Mouse (Mus musculus) frontal cortex, postnatal 14 days (tissue): ENCODE results near the gene Gpr182.
"Not testable (repeated sequence)": the region's sequence is repeated elsewhere in the genome, so short reads cannot be mapped to it uniquely, and the experiment has no call there.

Source experiments
- DNase-seq, 2 experiments: peaks; one replicate each; pipeline ENCODE4 v3.0.0; 2022; ENCODE audit warnings: low spot score in 2 of 2

Gpr182 gene

DNA sequence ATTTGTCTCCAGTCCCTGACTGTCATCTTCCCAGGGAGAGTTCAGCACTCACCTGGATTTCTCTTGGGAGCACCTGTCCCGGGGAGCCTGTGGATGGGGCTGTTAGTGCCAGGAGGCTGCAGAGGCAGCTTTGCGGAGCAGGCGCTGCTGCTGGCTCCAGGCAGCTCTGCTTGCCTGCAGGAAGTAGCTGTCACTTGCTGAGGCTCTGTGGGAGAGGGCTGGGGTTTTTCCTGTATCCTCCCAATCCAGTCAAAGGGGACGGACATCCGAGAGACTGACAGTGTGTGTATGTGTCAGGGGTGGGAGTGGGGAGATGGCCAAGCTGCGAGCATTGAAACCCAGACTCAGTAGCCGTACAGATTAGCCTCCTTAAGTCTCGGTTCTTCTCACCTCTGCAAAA lies at the start of gene Gpr182:
Gene Gpr182, minus strand, starts transcription at position 185 of the 400 bp plus-strand sequence.
- no peak for DNase-seq

DNA sequence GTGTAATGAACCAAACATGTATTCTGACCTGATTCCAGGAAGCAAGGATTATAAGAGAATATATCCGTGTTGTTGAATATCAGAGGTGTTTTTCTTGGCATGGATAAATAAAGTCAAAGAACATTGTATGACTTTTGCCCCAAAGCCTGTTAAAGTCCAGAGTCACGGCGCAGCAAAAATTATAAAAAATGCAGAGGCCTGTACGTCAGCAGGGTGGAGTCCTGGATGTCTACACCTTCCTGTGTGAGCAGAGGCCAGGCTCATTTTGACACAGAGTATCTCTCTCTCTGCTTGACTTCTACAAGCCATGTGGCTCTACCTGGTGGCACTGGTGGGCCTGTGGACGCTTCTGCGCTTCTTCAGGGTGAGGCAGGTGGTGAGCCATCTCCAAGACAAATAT lies 49.4 kb upstream of the Gpr182 start, which contains the start of gene Rdh16:
Gene Rdh16, plus strand, starts transcription at position 262 of the 400 bp plus-strand sequence.
- no peak for DNase-seq

DNA sequence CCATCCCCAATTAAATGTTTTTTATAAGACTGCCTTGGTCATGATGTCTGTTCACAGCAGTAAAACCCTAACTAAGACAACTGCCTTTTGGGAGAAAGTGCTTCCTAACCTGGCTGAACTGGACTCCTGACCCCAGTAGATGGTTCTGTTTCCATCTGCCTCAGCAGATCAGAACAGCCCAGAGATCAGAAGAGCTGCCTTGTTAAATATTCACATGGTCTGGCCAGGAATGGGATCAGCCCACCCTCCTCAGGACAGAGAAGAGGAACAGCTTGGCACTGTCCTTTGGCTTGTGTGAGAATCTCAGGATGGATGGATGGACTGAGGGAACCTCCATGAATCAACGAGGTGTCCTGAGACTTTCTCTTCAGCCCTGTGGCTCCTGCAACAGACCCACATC lies 47.8 kb upstream of the Gpr182 start:
- no peak for DNase-seq

DNA sequence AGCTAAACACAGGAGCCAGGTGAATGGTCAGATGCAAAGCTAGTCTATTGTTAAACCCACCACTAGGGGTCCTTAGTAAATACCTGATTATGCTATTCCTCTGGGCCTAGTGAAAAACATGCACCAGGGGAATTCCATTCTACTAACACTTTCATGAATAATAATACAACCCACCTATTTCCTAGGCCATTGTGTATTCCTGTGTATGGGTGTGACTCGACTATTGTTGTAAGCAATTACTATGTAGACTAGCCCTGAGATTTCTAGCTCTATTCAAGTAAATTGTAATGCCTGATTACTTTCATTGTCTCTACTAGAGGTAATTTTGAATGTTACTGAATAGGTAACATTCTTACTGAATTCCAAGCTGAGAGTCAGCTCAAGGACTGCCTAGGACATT lies 33.9 kb upstream of the Gpr182 start:
- not testable (repeated sequence) for DNase-seq

DNA sequence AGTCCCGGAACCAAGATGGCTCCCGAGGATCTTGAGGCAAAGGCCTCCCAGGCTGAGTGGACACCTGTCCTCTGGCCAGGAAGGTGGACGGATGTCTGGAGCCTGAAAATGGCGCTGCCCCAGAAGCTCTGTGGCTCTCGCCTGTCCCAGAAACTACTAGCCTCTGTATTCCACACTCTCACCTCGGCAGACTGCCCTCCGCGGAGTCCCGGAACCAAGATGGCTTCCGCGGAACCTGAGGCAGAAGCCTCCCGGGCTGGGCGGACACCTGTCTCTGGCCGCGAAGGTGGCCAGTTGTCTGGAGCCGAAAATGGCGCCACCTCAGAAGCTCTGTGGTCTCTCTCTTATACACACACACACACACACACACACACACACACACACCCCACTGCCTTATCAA lies 30.8 kb upstream of the Gpr182 start:
- DNase-seq, result not testable (repeated sequence)

DNA sequence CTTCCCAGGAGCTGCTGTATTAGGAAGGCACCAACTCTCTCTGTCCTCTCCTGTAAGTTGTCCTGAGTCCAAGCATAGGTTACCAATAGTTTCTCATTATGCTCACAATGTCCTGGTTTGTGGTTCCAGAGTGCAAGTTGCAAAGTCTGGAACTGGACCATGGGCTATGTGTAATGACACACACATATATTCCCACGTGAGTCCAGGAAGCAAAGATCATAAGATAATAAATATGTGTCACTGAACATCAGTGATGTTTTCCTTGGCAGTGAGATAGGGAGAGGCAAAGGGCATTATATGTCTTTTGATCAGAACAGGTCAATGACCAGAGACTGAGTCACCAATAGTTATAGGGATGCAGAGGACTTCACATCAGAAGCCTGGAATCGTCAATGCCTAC lies 24.5 kb upstream of the Gpr182 start, which contains the start of gene Rdh9:
Gene Rdh9, plus strand, starts transcription at position 376 of the 400 bp plus-strand sequence.
- DNase-seq, result no peak

DNA sequence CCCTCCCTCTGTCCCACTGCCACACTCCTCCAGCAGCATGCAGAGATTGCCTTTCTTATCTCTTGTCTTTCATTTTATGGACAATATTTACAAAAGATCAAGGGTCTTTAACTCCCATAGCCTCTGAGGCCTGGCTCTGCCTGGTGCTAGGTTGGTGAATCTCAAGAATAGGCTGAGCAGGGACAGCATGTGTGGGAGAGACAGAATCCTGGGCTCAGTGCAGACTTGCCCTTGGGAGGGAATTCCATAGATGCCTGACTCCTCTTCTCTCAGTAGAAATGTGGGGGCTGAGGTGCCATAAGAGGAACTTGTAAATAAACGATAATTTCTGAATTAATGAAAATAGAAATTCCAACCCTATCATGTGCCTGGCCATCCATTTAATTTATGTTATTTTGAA lies 15.0 kb upstream of the Gpr182 start:
- no peak for DNase-seq

DNA sequence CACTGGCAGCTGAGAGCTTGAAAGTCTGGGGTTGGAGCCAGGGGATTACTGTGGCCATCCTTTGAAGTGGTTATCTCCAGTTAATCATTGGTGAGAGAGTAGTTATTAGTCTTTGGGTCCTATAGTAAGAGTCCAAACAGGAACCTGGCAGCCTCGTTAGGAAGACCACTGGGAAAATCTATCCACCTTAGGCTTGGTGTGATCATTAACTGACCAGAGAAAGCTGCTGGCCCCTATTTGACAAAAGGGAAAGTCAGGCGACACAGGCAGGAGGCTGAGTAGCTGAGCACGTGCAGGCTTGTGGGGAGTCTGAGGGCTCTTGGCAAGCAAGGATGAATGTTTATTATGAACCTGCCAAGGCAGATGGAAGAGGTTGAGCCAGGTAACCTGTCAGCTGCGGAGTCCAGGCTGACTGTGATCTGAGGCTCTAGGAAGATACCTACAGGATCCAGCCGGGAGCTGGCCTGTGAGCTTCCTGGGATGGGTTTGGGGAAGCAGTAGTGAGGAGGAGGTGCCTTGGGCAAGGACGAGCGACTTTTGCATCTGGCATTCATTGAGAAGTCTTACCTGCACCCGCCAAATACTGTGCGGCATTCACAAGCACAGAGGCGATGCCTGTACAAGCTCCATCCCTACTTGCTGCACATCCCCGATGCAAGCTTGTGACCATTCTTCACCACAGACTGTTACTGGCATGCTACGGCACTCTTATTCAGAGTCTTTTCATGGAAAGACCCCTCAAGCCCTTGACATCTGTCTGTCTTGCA lies 12.6 kb upstream of the Gpr182 start:
- DNase-seq, result no peak

DNA sequence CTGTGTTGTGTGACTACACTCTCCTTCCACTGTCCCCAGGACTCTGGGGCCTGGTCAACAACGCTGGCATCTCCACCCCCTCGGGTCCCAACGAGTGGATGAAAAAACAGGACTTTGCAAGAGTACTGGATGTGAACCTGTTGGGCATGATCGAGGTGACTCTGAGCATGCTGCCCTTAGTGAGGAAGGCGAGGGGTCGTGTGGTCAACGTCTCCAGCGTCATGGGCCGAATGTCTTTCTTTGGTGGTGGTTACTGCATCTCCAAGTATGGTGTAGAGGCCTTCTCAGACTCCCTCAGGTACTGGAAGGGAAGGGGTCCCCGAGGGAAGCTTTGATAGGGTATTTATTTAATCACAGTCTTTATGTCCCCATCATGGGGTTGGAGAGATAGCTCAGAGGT lies 11.4 kb upstream of the Gpr182 start:
- DNase-seq, result not testable (repeated sequence)

DNA sequence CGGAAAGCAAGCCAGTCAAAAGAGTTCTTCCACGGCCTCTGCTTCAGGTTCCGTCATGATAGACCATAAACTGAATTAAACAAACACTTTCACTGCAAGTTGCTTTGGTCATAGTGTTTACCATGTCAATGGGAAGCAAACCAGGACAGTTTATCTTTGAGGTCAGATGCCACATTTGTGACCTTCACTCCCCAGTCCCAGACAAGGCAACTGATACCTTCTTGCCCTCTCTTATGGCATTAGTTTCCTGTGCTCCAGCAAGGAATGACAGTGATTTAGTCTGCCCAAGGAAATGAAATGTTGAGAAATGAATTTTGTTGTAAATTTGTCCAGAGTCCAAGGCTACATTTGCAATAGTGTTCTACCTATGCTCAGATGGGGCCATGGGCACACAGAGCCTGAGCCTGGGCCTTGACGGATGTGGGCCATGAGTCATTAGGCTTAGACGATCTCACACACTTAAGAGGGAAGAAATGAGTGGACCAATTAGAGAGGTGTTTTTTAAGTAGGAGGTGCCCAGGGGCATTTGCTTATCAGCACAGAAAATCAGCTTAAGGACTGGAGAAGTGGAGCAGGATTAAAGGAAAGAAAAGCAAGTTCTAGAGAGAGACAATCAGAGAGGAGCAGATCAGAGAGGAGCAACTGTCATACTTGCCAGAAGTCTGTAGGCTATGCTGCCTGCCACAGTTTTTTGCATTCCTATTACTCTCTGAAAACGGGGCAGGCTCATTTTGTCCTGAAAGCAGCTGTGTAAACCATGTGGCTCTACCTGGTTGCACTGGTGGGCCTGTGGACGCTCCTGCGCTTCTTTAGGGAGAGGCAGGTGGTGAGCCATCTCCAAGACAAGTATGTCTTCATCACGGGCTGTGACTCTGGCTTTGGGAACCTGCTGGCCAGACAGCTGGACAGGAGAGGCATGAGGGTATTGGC lies 7.9 kb upstream of the Gpr182 start, which contains the start of the genes Rdh1 and Rdh16f1:
Gene Rdh1, plus strand, starts transcription at position 541 of the 930 bp plus-strand sequence.
Gene Rdh16f1, plus strand, starts transcription at position 607 of the 930 bp plus-strand sequence.
- DNase-seq, result no peak

DNA sequence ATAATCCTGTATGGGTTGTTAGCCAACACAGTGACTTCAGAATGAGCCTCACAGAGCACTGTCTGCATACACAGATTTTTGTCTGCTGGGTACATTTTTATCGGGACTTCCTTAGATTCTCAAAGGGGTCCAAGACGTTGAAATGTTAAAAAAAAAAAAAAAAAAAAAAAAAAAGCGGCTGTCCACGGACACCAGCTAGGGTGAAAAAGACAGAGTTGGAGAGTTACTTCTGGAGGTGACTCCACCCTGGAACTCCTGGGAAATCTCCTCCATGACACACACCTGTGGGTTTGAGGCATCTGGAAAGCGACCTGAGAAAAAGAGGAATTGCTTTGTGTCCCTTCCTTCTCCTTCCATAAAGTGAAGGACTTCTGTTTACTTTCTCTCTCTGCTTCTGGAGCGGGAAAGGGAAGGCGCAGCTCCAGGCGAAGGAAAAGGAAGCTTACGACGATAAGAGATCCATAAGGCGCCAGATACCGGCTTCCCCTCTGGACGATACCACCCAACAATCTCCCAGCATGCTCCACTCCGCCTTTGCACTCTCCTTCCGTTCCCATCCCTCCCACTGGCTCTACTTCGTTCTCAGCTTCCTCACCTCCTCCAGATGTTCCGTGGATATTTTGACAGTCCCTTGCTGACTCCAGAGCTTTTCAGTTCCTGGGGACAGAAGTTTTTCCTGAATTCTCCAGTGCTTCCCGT lies 4.4 kb upstream of the Gpr182 start:
- DNase-seq, result no peak

DNA sequence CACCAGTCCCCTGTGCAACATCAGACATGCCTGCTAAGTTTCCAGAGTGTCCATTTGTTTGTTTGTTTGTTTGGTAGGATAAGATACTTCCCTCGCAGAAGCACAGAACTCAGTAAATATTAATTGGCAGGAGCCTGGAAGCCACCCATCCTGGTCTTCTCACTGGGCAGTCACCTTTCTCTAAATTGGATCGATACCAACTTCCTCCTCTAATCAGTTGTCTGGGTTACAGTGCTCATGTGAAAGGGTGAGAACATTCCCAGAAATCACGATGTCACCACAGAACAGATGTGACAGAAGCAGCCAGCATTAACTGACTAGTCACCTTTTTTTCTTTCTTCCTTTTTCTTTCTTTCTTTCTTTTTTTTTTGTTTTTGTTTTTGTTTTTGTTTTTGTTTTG lies 3.7 kb upstream of the Gpr182 start:
- no peak for DNase-seq

DNA sequence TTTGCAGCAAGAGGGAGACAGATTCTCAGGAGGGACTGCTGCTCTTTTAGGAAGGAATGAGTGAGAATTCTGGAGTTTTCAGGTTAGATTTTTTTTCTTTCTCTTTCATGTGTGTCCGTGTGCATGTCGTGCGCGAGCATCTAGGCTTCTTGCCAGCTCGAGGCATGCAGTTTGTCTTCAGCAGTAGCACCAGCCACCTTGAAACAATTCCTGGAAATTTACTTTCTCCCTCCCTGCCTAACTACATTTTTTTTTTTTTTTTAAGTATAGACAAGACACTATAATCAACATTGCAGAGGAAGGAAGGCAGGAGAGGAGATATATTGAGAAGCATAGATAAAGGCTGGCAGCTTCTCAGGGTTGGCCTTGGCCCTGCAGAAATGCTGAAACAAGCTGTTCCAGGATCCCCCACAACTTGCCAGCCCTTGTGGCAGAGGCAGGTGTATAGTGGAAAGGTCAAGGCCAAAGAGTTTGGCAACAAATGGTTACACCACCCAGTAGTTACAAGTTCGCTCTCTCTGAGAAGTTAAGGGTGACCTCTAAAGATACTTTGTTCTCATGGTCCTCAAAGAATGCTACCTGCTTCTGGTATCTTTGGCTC lies 3.1 kb upstream of the Gpr182 start:
- no peak for DNase-seq

DNA sequence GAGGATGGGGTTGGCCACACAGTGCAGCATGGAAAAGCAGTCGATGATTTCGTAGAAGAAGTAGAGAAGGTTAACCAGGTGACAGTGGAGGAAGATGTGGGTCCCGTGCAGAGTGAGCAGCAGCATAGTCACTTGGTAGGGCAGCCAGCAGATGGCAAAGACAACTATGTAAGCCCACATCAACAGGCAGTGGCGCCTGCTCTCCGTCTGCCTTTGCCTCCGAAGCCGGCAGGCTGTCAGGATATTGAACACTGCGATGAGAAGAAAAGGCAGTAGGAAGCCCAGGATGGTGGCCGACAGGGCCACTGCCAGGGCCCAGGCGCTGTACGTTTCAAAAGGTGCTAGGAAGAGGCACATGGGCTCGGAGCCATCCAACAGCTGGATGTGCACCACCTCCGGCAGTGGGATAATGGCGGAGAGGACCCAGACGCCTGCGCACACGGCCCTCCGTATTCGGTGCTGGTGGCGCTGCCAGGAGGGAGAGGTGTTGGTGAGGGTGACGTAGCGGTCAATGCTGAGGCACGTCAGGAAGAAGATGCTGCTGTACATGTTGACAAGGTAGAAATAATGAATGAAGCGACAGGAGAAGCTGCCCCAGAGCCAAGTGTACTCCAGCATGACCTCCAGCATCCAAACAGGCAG lies 1.3 kb downstream of the Gpr182 start:
- DNase-seq, result no peak

DNA sequence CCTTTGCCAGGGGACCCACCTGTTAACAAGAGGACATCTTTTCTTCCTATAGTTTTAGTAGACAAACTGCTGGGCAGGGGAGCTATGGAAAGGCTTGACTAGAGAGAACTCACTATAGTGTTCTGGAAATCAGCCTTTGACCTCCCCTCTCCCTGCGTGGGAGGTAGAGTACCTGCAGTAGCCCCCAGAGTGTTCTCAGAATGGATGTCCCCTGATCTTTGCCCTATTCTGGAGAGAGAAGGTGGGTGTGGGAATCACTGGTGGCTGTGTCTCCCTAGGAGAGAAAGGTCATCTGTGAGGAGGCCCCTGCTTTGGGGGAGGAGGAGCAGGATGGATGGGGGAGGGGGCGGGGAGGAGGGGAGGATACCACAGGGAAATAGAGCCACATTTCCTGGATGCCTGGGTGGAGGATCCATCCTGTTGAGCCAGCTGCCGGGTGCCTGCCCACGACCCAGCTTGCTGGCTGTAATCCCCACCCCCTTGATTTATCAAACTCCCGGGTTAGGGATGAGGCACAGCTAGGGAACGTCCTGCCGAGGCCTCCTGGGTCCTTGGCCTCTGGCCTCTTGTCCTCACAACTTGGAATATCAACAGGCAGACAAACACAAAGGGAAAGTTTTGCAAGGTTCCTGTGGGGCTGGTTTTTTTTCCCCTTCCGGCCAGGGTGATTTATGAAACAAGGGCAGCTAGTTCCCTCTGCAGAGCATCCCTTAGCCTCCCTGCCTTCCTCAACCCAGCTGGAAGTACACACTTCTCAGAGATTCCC lies 2.5 kb downstream of the Gpr182 start:
- no peak for DNase-seq

DNA sequence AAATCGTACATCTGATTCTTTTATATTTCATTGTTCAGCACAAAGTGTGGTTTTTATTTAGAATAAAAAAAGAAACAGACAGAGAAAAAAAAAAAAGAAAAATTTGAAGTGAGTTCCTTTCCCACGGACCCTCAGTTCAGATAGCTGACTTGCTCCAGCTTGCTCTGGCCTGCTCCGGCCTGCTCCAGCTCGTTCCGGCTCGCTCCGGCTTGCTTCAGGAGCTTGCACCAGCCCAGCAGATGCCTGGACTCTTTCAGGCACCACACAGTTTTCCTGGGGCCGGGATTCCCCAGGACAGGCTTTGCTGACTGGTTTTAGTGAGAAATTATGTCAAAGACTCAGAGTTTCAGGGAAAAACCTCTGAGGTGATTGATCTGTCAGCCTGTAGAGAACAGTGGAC lies 4.3 kb downstream of the Gpr182 start:
- DNase-seq, result no peak

DNA sequence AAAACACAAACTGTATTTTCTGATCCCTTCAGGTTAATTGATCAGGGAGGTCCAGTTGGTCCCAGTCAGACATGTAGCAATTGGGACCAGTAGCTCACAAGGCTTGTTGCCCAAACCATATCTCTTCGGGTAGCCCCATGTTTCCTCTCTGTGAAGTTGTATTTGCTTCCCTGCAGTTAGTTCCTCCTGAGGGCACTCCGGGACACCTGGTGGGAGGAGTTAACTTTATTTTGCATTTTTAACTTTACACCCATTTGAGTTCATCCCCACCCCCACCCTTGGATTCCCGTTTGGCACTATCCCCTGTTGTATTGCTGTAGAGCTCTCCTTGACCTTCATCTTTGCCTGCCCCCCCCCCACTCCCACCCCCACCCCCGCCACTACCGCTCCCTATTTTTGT lies 5.6 kb downstream of the Gpr182 start:
- no peak for DNase-seq

DNA sequence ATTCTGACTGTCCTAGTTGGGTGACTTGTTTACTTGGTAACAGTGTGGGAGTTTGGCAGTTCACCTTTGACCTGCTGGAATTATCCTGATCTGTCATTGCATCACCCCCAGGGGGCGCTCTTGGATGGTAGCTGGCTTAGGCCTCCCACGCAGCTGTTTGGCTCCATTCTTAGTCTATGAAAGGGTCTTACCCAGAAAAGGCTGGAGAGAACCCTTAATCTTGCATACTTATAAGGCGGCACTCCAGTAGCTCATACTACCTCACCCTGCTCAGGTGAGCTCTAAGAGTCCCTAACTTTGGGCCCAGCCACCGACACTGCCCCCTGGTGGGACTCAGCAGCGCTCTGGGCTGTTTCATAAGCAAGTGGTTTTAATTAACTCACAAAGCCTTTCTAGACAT lies 6.9 kb downstream of the Gpr182 start:
- no peak for DNase-seq

DNA sequence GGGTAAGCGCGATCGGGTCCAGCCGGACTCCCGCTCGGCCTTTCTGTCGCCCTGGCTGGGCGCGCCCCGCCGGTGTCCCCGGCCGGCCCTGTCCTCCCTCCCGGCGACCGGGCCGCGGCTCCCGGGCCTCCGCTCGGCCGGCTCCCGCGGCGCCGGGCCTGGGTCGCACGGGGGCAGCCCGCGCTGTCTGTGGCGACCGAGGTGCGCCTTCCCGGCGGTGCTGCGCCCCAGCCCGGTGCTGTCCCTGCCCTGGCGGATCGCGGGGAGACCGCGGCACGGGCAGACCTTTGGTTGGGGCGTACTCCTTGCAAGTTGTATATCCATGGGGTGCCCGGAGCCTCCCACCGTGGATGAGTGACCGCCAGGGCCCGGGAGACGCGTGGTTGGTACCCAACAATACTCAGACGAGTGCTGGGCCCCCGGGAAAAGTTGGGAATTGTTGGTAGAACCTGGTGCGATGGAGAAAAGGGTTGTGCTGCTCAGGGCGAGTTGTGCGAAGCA lies 11.8 kb downstream of the Gpr182 start:
- DNase-seq, result no peak

DNA sequence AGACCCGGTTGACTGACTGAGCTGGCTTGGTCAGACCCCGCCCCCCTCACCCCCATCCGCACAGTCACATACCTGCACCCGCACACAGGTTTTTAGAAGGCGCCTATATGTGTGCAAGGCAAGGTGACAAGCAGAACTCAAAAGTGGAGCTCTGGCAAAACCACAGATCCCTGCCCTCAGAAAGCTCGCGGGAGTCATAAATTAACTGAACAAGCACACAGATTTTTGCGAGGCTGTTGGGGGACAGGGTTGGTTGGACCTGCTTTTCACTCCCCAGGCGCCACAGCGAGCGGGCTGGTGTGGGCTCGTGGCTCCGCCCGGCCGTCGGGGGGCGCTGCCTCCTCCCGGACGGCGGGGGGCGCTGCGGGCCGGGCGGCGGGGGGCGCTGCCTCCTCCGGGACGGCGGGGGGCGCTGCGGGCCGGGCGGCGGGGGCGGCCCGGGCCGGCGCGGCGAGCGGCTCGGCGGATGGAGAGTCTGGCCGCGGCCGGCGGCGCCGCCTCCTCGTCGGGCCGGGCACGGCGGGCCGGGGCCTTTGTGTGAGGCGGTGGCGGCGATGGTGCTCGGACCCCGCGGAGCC lies 12.4 kb downstream of the Gpr182 start, which contains the start of gene Zbtb39:
Gene Zbtb39, plus strand, starts transcription at position 456 of the 578 bp plus-strand sequence.
- DNase-seq, result peak in 1 of 2 experiments; percentile 55
